Mouse (Mus musculus) lung, embryonic 16.5 days (tissue): ENCODE results near the gene Fam78a. TPM values are rescaled to one million over a fixed set of nuclear protein-coding genes. Genes with fewer than 3 reads are reported as not detected.

Experiments
- ATAC-seq: fragments of 200-750 bp; cut with Nextera tagmentation; 2 replicates; pipeline ENCODE4 v1.8.0; 2017; ENCODE audit warnings: low read depth, mild to moderate bottlenecking, moderate library complexity
- H3K27ac ChIP-seq: fragments of 300-500 bp; sonication (generic); 2 replicates; pipeline ENCODE4 v1.5.1; 2014; ENCODE audit warnings: mild to moderate bottlenecking, control low read depth, low read length
- H3K27me3 ChIP-seq: fragments of 300-500 bp; sonication (generic); 2 replicates; pipeline ENCODE4 v1.6.1; 2014; ENCODE audit warnings: low read depth, low read length, mixed read lengths; ENCODE audit not compliant: control insufficient read depth, insufficient read depth
- H3K36me3 ChIP-seq: fragments of 300-500 bp; sonication (generic); 2 replicates; pipeline ENCODE4 v1.6.1; 2014; ENCODE audit warnings: low read length; ENCODE audit not compliant: control insufficient read depth, insufficient read depth
- H3K4me1 ChIP-seq: fragments of 300-500 bp; sonication (generic); replicated peaks from 2 replicates; pipeline ENCODE4 v1.6.1; 2014; ENCODE audit warnings: low read length, mixed read lengths; ENCODE audit not compliant: control insufficient read depth, insufficient read depth
- H3K4me2 ChIP-seq: fragments of 300-500 bp; sonication (generic); 2 replicates; pipeline ENCODE4 v1.6.1; 2014; ENCODE audit warnings: low read depth, low read length, control low read depth
- H3K4me3 ChIP-seq: fragments of 300-500 bp; sonication (generic); 2 replicates; pipeline ENCODE4 v1.5.1; 2014; ENCODE audit warnings: mild to moderate bottlenecking, low read length, control low read depth
- H3K9ac ChIP-seq: fragments of 300-500 bp; sonication (generic); 2 replicates; pipeline ENCODE4 v1.6.1; 2014; ENCODE audit warnings: low read length, control low read depth
- H3K9me3 ChIP-seq: fragments of 300-500 bp; sonication (generic); 2 replicates; pipeline ENCODE4 v1.6.1; 2016; ENCODE audit warnings: low read length; ENCODE audit not compliant: control insufficient read depth
- WGBS: fragments of 180-500 bp; shearing (Covaris S2); extraction: QIAGEN DNeasy Blood & Tissue Kit; methylation state at CpG from one replicate; pipeline ENCODE4 v1.1.7; 2014; 5-methylcytosine and 5-hydroxymethylcytosine counted together
- microRNA-seq: library from miRNA; unstranded; fragments of <30 nt; microRNA quantifications from one replicate; pipeline ENCODE4, GENCODE M21; 2016
- polyA plus RNA-seq: library from polyadenylated mRNA; unstranded; fragments of >200 nt; fragmentation: Nextera tagmentation; extraction: Ambion mirVana; gene quantifications from 2 replicates; pipeline ENCODE4 v1.2.1, GENCODE M21; 2015

Gene Fam78a
- polyA plus RNA-seq, 1 experiment from 2014 or later, result 4.4 TPM

- no peak overlapping the region for H3K27ac ChIP-seq
- no peaks in the 10 kb centered on the region for H3K27me3 ChIP-seq
- H3K4me1 ChIP-seq, result no peaks in the 10 kb centered on the region
- no peak overlapping the region for H3K4me3 ChIP-seq
- H3K4me2 ChIP-seq, result no peak overlapping the region
- WGBS, result 75% methylated on average over 4 of the region's 4 CpGs
- no peak for ATAC-seq
- H3K36me3 ChIP-seq, result peaks cover 31% of the 10 kb centered on the region
- no peak overlapping the region for H3K9ac ChIP-seq
- H3K9me3 ChIP-seq, result no peaks in the 10 kb centered on the region
Measured at GRCm38 (mm10) chr2:32019704-32020103, 65.0 kb downstream of the Fam78a start.

GRCm38 (mm10) chr2:32008716-32009115 is 75.9 kb downstream of the Fam78a start:
- H3K36me3 ChIP-seq, result peaks cover 42% of the 10 kb centered on the region
- 87% methylated on average over 11 of the region's 11 CpGs for WGBS
- H3K9ac ChIP-seq, result no peak overlapping the region

GRCm38 (mm10) chr2:32008311-32008710 is 76.3 kb downstream of the Fam78a start:
- Histone ChIP-seq H3K4me2 (no peak overlapping the region), H3K9ac (no peak overlapping the region), H3K36me3 (peaks cover 45% of the 10 kb centered on the region), H3K9me3 (no peaks in the 10 kb centered on the region), H3K4me1 (no peaks in the 10 kb centered on the region), H3K27ac (no peak overlapping the region), H3K4me3 (no peak overlapping the region), H3K27me3 (no peaks in the 10 kb centered on the region)
- WGBS, result 75% methylated on average over 2 of the region's 2 CpGs
- ATAC-seq, result no peak

More at GRCm38 (mm10) chr2:32008716-32009115, 75.9 kb downstream of the Fam78a start:
- H3K4me2 ChIP-seq, result no peak overlapping the region
- H3K27me3 ChIP-seq, result no peaks in the 10 kb centered on the region
- H3K27ac ChIP-seq, result no peak overlapping the region
- H3K4me3 ChIP-seq, result no peak overlapping the region
- ATAC-seq, result no peak
- H3K9me3 ChIP-seq, result no peaks in the 10 kb centered on the region
- no peaks in the 10 kb centered on the region for H3K4me1 ChIP-seq

Small RNA genes lying within 50 kb of the gene (microRNA-seq; reads per million reads assigned to microRNA genes)
- not detected for gene Mir7674

Other genes with a start within 250 kb of the Fam78a start
- 0.06 and 0.14 TPM in 2 replicates for gene Fibcd1, start 238.9 kb downstream of the Fam78a start, polyA plus RNA-seq
- 1.7 and 2.0 TPM in 2 replicates for gene Lamc3, start 197.6 kb downstream of the Fam78a start, polyA plus RNA-seq
- 34.1 and 34.7 TPM in 2 replicates for gene Aif1l, start 134.7 kb downstream of the Fam78a start, polyA plus RNA-seq
- 86.6 and 92.3 TPM in 2 replicates for gene Nup214, start 110.4 kb downstream of the Fam78a start, polyA plus RNA-seq
- gene Plpp7, start 10.7 kb upstream of the Fam78a start, polyA plus RNA-seq, result 3.6 and 3.9 TPM in 2 replicates
- gene Prrc2b, start 66.2 kb upstream of the Fam78a start, polyA plus RNA-seq, result 24.7 and 26.9 TPM in 2 replicates
- 23.0 and 24.1 TPM in 2 replicates for gene Pomt1, start 151.7 kb upstream of the Fam78a start, polyA plus RNA-seq
- 60.8 and 63.8 TPM in 2 replicates for gene Uck1, start 175.3 kb upstream of the Fam78a start, polyA plus RNA-seq
- gene Golga2, start 202.5 kb upstream of the Fam78a start, polyA plus RNA-seq, result 25.8 and 27.9 TPM in 2 replicates
- gene Swi5, start 203.2 kb upstream of the Fam78a start, polyA plus RNA-seq, result 396 and 415 TPM in 2 replicates